Mouse (Mus musculus) left cerebral cortex, adult 8-10 months (tissue): Measurements from ENCODE around the gene Hnf1b. TPM values are rescaled to one million over a fixed set of nuclear protein-coding genes. Genes with fewer than 3 reads are reported as not detected.

Source experiments
- DNase-seq, 2 experiments: peaks; one replicate each; pipeline ENCODE4 v3.0.0; 2022; ENCODE audit warnings: low spot score in 2 of 2
- total RNA-seq, 4 experiments: library from RNA; stranded (reverse); gene quantifications; 2 replicates each; pipeline ENCODE4 v1.2.4; 2022

The Hnf1b gene
- under 1 TPM; 0.37 to 0.76 (median 0.54) TPM for total RNA-seq

DNA sequence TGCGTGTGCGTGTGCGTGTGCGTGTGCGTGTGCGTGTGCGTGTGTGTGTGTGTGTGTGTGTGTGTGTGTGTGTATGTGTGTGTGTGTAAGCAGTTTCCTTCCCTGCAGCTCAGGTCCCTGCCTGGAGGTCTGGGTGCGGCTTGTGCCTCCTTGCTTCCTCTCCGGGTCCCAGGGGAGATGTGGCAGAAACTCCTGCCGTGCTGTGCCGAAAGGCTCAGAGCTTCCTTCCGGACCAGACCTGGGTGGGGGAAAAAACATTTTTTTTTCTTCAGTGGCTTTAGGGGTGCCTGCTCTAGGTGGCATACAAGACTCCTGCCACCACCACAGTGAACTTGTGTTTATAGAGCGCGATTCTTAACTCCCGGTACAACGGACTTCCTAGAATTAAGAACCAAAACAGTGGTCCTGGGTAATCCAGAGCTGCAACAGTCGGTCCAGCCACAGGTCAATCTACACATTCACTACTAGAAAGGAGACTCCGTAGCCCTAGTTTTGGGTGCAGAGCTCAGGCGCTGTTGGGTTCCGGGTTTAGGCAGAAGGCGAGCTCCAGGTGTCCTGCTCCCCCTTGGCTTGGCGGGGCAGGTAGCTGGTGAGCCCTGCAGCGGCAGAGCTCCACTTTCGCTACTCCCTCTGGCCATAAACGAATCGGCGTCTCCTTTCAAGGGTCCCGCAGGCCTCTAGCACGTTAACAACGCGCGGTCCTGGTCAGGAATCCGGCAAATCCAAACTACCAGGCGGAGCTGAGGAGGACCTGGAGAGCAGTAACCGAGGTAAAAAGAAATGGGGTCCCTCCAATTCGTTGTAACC, at the start of gene Hnf1b:
Gene Hnf1b, plus strand, starts transcription at position 535 of the 807 bp plus-strand sequence.
- DNase-seq = no peak

DNA sequence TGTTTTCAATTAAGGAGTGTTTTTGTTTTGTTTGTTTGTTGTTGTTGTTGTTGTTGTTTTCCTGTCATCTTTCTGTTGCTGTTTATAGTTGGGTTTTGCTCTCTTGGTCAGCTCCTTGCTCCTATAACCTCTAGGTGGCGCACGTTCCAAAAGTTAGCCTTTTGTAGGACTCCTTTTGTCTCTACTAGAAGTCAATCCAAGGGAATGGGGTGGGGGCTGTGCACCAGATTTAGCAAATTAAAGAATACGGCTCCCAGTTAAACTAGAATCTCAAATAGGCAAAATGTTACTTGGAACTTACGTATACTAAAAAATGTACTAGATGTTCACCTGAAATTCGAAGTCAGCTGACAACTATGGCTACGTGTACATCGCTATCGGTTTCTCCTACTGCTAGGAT, 47.7 kb upstream of the Hnf1b start:
- DNase-seq = no peak

DNA sequence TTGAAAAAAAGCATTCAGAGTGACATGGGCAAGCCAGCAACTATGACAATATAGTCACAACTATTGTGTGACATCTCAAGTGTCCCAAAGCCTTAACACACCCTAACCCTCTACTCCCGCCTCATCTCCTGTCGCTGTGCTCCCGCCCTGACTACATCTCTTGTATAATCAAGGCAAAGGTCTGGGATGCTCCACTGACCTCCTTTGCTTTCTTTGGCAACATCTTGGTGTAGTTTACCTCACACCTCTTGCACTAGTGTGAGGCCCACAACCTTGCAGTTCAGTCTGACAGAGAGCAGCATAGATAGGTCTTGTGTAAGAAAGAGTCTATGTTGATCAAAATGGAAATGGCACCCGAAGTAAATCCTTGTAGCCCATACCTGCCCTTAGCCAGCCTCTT, 47.3 kb upstream of the Hnf1b start:
- DNase-seq = no peak

DNA sequence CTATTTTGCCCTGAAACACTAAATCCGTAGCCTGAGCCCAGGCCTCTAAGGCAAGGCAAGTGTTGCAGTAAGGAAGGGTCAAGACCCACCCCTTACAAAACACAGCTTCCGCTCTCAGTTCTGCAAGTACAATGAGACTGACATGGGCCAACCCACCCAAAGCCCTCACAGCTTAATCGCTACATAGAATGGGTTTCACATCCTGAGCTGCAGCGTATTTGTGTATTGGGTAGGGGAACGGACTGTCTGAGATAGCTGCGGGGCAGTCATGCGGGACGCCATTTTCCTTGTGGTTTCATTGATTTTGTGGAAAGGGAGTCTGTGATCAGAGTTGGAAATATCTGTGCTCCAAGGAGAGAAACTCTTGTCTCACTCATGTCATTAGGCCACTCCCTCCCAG, 39.4 kb upstream of the Hnf1b start:
- no peak for DNase-seq

DNA sequence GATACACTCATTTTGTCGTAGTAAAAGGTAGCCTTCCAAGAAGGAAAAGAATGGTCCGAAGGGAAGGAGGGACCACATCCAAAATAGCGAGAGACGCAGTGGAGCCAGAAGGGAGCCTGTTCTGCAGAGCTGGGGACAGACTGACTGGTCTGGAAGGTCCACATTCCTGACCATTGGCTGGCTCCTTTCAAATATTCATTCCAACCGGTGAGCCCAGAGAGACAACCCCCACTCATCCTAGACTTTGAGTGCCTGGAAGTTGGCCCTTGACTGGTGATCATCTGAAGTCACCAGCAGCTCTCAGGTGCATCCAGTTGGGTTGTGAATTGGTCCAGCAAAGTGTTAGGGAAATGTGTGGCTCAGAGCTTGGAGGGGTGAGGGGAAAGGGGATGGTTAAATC, 34.7 kb upstream of the Hnf1b start:
- DNase-seq = no peak

DNA sequence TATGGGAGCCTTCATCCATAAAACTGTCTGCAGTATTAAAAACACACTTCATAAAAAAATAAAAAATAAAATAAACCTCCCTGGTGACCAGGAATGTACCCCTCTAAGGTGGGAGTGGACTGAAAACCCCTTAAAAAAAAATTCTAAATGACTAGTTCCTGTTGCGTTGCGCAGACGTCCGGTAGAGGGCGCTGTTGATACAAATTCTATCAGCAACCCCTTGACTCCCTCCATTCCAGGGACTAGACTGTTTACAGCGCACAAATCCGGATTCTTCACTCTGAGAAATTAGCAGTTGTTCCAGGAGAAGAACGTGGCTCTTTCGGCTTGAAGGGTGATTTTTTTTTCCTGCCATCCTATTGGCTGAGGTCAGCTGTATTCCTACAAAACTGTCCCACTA, 34.2 kb upstream of the Hnf1b start:
- DNase-seq = peak in 1 of 2 experiments; percentile 41

DNA sequence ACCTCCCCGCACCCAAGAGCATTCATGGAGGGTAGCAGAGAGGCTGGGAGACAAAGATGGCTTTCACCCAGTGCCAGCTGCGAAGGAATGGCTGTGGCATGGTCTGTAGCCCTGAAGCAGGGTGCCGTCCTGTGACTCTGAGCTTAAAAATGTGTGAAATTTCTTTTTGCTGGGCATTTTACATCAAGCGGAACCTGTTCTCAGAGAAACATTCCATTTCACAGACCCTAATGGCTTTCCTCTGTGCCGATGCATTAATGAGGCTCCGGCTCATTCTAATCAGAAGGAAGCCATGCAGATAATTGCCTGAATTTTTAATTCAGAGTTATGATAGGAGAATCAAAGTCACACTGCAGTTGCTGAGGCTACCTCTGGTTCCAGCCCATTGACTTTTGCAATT, 32.8 kb upstream of the Hnf1b start:
- no peak for DNase-seq

DNA sequence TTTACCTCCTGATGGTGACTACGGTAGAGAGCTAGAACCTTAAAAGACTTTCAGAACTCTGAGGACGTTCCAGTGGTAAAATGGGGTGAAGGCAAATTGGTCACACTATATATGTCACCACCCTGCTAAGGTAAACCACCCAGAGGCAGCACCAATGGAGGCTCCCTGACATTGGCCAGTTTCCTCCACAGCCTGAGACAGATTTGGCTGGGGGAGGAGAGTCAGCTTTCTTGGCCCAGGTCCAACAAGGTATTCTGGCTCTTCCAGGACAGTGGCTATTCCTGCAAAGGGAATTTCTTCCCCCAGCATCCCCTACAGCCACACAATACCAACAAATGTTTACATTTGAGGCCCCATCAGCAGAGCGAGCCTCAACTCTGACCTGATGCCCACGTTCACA, 31.9 kb upstream of the Hnf1b start:
- no peak for DNase-seq

DNA sequence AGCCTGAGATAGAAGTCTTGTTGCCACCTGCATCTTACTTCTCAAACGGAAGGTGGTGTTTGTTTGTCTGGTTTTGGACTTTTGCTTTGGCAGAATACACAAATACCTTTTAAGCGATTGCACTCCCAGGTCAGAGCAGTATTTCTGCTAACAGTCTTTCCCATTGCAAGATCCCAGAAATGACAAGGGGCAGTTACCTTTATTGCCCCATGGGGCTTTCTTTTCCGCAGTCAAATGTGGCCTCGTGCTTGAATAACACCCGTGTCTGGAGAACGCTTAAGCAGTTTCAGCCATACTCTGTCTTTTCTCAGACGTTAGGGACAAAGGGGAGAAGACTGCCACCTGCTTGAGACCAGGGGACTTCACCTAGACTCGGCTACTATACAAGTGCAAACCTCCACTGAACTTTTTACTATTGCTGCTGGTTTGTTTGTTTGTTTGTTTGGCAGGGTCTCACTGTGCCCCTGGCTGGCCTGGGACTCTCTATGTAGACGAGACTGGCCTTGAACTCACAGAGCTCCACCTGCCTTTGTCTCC, 31.2 kb upstream of the Hnf1b start:
- DNase-seq = no peak

DNA sequence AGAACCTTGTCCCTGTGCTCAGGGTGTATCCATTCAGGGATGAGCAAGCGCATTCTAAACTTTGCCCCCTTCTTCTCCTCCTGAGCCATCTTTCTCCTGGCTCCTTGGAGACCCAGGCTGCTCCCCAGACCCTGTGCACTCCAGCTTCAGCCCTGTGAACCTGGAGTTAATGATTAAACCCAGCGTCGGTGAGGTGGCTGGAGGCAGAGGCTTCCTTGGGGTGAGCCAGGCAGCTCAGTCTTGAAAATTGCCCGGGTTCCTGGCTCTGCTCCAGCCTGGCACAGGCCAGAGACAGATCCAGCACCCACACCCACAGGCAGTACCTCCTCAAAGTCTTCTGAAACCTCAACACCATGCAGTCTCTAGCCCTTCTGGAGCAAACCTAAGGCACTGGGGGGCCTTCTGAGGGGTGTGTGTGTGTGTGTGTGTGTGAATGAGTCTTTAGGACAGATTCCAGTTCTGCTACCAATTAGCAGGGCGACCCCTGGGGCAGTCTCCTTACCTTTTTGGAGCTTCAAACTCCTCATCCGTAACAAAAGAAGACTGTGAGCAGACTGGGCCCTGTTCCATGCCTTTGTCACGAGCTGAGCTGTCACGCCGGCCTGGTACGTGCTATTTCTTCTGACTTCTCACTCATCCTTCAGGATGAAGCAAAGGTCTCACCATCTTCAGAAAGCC, 29.9 kb upstream of the Hnf1b start:
- DNase-seq = no peak

DNA sequence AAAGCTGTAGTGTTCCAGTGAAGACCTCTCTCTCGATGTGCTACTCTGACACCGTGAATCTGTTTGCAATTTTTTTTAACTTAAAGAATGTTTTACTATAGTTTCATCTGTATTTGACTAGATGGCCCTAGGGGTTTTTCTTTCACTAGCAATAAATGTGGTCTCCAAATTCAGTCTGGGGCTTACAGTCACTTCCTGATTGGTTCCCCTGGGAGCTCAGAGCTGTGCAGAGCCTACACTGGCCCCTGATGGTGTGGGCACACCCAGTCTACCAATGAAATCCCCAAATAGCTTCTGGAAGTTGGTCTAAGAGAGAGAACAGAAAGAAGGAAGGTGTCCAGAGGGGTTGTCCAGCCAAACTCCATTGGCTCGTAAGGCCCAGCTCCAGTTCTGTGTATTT, 23.7 kb upstream of the Hnf1b start:
- DNase-seq = no peak

DNA sequence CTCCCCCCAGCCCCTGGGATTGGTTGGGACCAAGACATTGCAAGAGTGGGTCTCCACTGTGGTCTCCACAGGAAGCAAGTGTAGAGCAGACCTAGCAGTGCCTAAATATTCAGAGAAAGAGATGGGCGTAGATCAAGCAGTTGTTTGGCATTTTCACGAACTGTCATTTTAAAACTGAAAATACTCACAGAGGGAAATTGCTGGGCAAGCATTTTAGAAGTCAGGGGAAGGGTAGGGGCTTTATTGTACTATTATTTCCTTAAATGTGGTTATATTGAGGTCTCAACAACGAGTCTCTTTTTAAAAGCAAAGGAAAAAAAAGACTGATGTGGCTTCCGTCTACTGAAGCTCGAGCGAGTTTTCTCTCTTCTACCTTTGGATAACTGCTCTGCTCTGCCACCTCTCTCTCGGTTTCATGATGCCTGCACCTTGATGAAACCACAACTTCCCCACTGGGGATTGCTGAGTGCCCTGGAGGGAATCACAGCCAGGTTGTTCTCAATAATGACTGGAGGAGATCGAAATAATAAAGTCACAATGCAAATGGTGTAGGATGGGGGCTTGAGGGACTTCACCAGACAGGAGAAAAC, 21.2 kb upstream of the Hnf1b start:
- no peak for DNase-seq

DNA sequence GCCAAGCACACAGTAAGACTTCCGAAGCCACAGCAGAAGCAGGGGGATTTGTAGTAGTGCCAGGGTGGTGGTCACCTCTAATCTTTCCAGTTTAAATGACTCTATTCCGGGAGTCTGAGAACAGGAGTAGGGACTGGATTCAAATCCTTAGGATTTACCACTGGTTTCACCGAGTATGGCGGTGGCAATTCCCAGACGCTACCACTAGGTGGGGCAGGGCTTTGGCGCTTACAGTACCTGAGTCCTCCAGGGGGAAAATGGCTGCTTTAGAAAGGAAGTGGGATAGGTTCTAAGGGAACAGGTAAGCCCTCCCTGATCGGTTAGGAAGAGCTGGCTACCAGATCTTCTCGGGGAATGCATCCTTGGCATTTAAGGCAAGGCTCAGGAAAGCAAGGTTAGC, 17.5 kb upstream of the Hnf1b start:
- no peak for DNase-seq

DNA sequence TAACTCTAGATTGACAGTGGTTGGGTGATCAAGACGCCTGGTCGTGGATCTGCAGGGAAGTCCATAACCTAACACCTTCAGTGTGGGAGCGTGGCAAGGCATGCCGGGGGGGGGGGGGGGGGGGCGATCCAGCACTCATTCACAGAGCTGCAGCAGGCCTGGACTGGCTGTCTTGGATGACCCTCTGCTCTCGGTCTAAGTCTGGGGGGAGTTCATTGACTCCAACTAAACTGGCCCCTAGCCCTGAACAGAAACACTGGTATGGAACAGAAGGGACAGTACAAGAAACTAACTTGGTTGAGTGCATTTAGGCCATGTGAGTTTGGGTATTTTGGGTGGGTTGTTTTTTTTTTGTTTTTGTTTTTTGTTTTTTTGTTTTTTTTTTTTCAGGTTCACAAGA, 16.3 kb upstream of the Hnf1b start:
- DNase-seq = no peak

DNA sequence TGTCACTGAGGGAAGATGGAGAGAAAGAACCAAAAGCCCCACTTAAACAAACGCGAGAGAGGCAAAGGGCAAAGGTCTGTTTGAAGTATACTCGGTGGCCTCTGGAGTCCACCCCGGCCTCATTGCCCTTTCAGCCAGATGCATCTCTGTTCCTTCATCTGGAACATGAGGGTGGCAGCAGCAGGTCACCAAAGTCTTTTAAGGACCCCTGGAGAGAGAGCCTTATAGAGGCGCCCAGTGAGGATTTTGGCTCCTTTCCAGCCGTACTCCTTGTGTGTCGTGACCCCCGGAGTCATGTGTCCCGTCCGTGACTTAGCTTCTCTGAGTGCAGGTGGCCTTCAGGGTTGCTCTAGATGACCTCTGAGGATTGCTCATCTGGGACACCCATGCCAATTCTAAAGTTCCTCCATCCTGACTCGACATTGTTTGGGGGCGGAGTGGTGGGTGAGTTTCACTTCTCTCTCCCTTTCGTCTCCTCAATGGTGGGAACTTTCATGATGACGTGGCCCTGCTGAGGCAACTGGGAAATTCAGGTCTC, 15.8 kb upstream of the Hnf1b start:
- no peak for DNase-seq

DNA sequence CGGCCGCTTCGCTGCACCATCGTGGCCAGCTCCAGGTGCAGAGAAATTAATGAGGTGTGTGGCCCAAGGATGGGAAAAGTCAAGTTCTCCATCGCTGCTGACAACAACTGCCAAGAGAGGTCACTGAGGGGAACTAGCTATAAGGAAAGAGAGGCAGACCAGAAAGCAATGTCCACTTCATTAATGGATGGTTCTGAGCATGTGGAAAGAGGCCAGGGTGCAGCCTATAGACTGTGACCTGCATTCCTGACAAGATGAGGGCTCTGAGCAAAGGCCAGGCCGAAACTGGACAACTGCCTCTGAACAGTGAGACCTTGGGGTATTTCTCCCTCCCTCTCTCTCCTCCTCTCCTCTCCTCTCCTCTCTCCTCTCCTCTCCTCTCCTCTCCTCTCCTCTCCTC, 10.4 kb upstream of the Hnf1b start:
- no peak for DNase-seq

DNA sequence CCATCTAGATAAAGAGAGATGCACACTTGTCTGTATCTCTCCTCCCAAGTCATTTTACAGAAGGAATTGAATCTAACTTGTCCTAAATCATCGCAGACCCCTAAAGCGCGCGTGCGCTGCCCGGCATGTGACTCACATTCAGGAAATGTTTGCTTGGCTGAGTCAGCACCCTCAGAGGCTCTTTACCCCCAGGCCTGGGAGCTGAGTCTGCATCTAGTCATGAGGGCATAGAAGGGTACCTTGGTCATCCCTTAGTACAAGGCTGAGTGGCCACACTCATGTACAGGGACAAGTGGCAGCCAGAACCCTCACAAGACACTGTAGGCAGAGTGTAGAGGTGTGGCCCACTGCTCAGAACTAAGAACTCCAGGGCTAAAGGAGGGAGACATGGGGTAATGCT, 6.3 kb upstream of the Hnf1b start:
- DNase-seq = no peak

DNA sequence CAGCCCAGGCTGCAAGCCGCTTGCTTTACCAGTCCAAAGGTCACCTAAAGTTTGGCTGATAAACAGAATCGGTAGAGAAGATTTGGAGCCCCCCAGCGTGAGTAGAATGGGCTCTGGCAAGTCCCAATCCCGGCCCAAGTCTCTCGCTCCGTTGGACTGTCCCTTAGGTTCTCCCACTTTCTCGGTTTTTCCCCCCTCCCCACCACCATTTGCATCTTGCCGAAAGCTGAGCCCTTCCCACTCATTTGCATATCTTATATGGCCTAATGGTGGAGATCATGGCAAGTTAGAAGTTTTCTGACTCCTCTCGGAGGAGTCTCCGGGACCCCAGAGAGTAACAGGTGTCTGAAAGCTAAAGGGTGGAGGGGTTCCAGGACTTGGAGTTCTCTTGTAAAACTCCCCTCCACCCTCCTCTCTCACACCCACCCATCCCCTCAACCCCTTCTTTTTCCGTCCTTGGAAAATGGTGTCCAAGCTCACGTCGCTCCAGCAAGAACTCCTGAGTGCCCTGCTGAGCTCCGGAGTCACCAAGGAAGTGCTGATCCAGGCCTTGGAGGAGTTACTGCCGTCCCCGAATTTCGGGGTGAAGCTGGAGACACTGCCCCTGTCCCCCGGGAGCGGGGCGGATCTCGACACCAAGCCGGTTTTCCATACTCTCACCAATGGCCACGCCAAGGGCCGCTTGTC, 866 bp downstream of the Hnf1b start:
- no peak for DNase-seq

DNA sequence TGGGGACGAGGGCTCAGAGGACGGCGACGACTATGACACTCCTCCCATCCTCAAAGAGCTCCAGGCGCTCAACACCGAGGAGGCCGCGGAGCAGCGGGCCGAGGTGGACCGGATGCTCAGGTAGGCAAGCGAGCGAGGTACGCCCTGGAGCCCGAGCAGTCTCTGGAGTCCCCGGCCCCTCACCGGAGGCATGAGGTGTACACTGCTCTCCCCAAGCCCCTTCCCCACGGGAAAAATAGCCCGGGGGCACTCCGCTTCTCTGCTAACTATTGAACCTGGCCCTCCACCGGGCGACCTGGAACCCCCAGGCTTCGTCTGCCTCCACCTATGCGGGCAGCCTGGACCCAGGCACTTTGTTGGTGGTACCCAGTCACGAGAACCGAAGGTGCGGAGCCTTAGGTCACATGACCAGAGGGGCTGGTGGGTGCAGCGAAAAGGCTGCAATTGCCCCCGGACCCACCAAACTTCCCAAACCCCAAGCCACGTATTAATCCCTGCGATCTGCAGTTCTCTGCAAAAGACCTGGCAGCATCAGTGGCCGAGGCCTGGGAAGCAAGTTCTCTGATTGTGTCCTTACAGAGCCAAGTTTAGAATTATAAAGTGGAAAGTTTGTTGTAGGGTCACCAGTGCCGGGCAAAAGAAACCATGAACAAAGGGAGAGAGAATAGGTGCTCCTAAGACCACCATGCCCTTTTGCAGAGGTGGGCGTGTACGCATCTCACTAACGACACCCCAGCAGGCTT, 1.6 kb downstream of the Hnf1b start:
- no peak for DNase-seq

DNA sequence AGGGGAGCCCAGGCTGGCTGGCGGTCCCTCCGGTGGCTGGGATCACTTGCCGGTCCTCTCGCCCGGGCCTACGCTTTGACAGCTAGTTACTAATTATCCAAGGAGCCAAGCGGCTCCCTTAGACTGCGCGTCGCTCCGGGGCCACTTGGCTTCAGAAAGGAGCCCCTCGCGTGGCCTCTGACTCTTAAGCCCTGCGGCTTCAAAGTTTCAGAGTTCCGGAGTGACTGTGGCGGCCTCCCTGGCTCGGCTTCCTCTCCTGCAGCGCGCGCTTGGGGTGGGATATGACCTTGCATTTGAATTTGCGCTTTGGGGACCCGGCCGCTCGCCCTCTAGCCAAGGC, 2.1 kb downstream of the Hnf1b start:
- DNase-seq = no peak
